Mouse (Mus musculus): ENCODE measurements around the gene Adam26a.
"Not testable (repeated sequence)": the region's sequence is repeated elsewhere in the genome, so short reads cannot be mapped to it uniquely, and the experiment has no call there.

The Adam26a gene

DNA sequence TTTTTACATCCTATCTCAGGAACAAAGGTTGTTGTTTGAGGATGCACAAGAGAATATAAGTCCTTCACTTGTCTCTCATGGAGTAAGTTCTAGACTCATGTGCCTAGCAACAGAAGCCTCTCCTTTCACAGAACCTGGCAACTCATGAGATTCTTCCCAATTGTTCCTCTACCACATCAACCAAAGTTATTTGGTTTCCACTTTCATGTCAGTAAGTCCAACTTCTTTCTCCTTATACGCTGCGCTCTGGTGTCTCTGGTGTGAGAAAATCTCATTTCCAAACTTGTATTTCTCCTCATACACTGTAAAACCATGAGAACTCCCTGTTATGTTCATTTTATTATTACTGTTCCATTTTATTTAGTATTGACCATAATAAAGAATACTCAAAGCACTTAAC, at the start of gene Adam26a:
Gene Adam26a (minus strand): TSS at position 101 of the 400 bp plus-strand sequence.
- DNase-seq (ENCODE audit: low spot score), result not testable (repeated sequence)

DNA sequence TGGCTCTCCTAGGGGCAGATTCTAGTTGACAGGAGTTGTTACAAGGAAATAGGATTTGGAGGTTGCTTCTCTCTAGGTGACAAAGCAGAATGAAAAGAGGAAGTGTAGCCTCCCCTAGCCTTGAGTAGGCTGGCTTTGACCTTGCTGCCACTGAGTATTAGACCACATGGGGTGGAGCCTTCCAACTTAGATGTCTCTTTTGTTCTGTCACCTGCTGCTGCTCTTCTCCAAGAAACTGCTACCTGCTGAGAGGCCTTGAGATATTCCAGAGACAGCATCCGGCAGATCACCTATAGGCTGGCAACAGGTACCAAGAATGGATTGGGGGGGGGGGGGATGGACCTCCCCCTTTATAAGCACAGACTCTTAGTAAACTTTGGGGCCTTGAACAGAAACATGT, 39.5 kb upstream of the Adam26a start:
- DNase-seq (ENCODE audit: low spot score), result no peak

DNA sequence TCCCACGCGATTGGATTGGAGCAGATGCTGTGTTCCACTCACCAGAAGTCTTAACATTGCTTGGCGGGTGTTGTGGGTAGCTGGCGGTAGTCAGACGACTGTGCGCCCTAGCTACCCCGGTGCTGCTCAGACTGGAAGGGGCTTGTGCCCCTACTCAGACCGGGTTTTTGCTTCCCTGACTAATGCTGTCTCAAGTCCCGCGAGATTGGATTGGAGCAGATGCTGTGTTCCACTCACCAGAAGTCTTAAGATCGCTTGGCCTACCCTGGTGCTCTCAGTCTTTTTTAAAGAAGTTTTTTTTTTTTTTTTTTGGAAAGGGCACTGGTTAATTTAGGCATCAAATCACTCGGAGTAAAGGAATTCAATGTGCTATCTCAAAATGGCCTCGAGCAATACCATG, 27.1 kb upstream of the Adam26a start:
- not testable (repeated sequence) for DNase-seq (ENCODE audit: low spot score)

DNA sequence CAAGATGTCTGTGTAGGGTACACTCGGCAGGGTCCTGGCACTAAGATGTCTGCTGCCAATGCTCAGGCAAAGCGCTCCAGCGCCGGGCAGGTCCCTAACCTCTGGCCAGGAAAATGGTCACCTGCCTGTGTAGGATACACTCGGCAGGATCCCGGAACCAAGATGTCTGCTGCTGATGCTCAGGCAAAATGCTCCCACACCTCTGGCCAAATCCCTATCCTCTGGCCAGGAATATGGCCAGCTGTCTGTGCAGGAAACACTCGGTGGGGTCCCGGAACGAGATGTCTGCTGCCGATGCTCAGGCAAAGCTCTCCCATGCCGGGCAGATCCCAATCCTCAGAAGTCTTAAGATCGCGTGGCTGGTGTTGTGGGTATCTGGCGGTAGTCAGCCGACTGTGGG, 26.7 kb upstream of the Adam26a start:
- DNase-seq (ENCODE audit: low spot score), result not testable (repeated sequence)

DNA sequence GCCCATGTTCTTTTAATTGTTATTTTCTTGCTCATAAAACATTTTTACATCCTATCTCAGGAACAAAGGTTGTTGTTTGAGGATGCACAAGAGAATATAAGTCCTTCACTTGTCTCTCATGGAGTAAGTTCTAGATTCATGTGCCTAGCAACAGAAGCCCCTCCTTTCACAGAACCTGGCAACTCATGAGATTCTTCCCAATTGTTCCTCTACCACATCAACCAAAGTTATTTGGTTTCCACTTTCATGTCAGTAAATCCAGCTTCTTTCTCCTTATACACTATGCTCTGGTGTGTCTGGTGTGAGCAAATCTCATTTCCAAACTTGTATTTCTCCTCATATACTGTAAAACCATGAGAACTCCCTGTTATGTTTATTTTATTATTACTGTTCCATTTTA, 48.5 kb downstream of the Adam26a start, which contains the start of gene Adam26b:
Gene Adam26b (minus strand): TSS at position 101 of the 400 bp plus-strand sequence.
- DNase-seq (ENCODE audit: low spot score), result not testable (repeated sequence)

Measured in yolk sac, embryonic 10.5 days (tissue).